Mouse (Mus musculus): ENCODE measurements around the gene 9530003J23Rik. TPM values are rescaled to one million over a fixed set of nuclear protein-coding genes. Genes with fewer than 3 reads are reported as not detected.
"Not testable (repeated sequence)": the region's sequence is repeated elsewhere in the genome, so short reads cannot be mapped to it uniquely, and the experiment has no call there.

9530003J23Rik gene
- total and polyA plus RNA-seq, 2 experiments, result not detected

DNA sequence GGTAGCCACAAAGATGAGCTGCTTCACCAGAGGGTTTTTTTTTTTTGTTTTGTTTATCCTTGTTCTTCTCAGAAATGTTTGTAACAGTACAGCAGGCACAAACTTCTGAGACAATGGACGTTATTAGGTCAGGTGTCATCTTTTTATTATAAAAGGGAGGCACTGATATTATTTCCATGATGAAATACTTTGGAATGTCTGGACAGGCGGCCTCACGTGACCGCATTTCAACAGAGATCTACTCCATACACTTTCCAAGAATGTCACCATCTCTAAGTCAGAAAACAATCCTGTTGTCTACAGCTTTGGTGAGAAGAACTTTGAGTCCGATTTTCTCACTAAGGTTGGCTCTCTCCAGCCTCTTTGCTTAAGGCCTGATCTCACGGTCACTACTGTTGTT lies 27.5 kb downstream of the 9530003J23Rik start:
- DNase-seq (ENCODE audit: extremely low read depth, low read depth, low spot score), result no peak
- H3K27me3 ChIP-seq (ENCODE audit: control insufficient read depth, insufficient read depth, low read length), result no peaks in the 10 kb centered on the region
- peaks cover 2% of the 10 kb centered on the region; the same call in 1 of the 2 replicates for H3K4me1 ChIP-seq (ENCODE audit: control insufficient read depth, insufficient read depth, low read length)
- no peaks in the 10 kb centered on the region for H3K79me2 ChIP-seq (ENCODE audit: control insufficient read depth, insufficient read depth, low read length)
- 87% methylated on average over 6 of the region's 6 CpGs for WGBS
- no peak overlapping the region for H3K27ac ChIP-seq (replicated peaks; ENCODE audit: insufficient read depth, low read depth, low read length)
- TF ChIP-seq POLR2A (IDR thresholded peaks at IDR 0.05; ENCODE audit: extremely low read depth, insufficient read depth, low read length) (no peak), CTCF (IDR thresholded peaks at IDR 0.05; ENCODE audit: low read depth, low read length) (no peak)
- H3K36me3 ChIP-seq (ENCODE audit: control insufficient read depth, insufficient read depth, low read length), result peaks cover 13% of the 10 kb centered on the region
- no peak overlapping the region for H3K9ac ChIP-seq (ENCODE audit: low read depth, low read length)
- H3K4me3 ChIP-seq (ENCODE audit: insufficient read depth, low read depth, low read length), result no peak overlapping the region

DNA sequence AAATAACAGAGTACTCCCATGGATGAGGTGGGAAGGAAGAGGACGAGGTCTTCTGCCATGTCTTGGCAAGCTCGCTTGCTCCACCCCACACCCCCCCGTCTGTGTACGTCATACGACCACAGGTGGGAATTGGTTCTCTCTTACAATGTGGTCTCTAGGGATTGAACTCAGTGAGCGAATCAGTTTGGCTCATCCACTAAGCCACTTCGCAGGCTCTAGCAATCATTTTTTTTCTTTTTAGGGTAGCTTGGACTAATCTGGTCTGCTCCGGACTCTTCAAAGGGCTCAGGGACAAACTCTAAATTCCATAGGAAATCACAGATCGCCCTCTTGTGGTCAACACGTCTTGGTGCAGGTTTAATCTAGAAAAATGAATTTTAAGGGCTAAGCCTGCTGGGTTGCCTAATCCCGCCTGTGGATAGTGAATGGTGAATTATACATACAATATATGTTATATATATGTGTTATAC lies 29.0 kb downstream of the 9530003J23Rik start:
- H3K4me3 ChIP-seq (ENCODE audit: insufficient read depth, low read depth, low read length), result peak overlapping the region; percentile 38; the same call in 1 of the 2 replicates
- TF ChIP-seq POLR2A (IDR thresholded peaks at IDR 0.05; ENCODE audit: extremely low read depth, insufficient read depth, low read length) (no peak), CTCF (IDR thresholded peaks at IDR 0.05; ENCODE audit: low read depth, low read length) (peak; percentile 47; the same call in 1 of the 2 replicates)
- H3K36me3 ChIP-seq (ENCODE audit: control insufficient read depth, insufficient read depth, low read length), result peaks cover 2% of the 10 kb centered on the region; the same call in 1 of the 2 replicates
- H3K27me3 ChIP-seq (ENCODE audit: control insufficient read depth, insufficient read depth, low read length), result no peaks in the 10 kb centered on the region
- H3K9ac ChIP-seq (ENCODE audit: low read depth, low read length), result peak overlapping the region; percentile 48; the same call in 1 of the 2 replicates
- peaks cover 2% of the 10 kb centered on the region; the same call in 1 of the 2 replicates for H3K4me1 ChIP-seq (ENCODE audit: control insufficient read depth, insufficient read depth, low read length)
- peak; percentile 67 for DNase-seq (ENCODE audit: extremely low read depth, low read depth, low spot score)
- H3K27ac ChIP-seq (replicated peaks; ENCODE audit: insufficient read depth, low read depth, low read length), result no peak overlapping the region
- H3K79me2 ChIP-seq (ENCODE audit: control insufficient read depth, insufficient read depth, low read length), result no peaks in the 10 kb centered on the region
- WGBS, result 11% methylated on average over 11 of the region's 11 CpGs

- H3K4me1 ChIP-seq (ENCODE audit: control insufficient read depth, insufficient read depth, low read length); H3K27ac ChIP-seq (replicated peaks; ENCODE audit: insufficient read depth, low read depth, low read length); H3K4me3 ChIP-seq (ENCODE audit: insufficient read depth, low read depth, low read length); H3K36me3 ChIP-seq (ENCODE audit: control insufficient read depth, insufficient read depth, low read length); H3K79me2 ChIP-seq (ENCODE audit: control insufficient read depth, insufficient read depth, low read length); H3K27me3 ChIP-seq (ENCODE audit: control insufficient read depth, insufficient read depth, low read length); H3K9ac ChIP-seq (ENCODE audit: low read depth, low read length); DNase-seq (ENCODE audit: extremely low read depth, low read depth, low spot score): not testable (repeated sequence)
- 92% methylated on average over 6 of the region's 6 CpGs for WGBS
Measured at GRCm38 (mm10) chr10:117208787-117209186, 29.7 kb downstream of the 9530003J23Rik start.

DNA sequence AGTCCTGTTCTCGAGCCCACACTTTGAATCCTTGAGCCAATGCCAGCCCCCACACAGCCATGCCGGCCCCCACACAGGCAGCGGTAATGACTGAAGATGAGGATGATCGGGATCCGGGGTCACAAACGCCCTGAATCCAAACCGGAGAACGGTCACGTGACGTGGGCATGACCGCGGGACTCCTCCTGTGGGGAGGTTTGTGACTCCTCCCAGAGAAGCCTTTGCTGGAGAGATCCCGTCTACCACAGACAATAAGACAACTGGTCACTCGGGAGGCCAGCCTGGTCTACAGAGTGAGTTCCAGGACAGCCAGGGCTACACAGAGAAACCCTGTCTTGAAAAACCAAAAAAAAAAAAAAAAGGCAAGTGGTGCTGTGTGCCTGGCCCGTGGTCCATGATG lies 30.3 kb downstream of the 9530003J23Rik start:
- TF ChIP-seq CTCF (IDR thresholded peaks at IDR 0.05; ENCODE audit: low read depth, low read length) (no peak), POLR2A (IDR thresholded peaks at IDR 0.05; ENCODE audit: extremely low read depth, insufficient read depth, low read length) (no peak)
- Histone ChIP-seq H3K4me1 (ENCODE audit: control insufficient read depth, insufficient read depth, low read length) (peaks cover 2% of the 10 kb centered on the region; the same call in 1 of the 2 replicates), H3K4me3 (ENCODE audit: insufficient read depth, low read depth, low read length) (no peak overlapping the region), H3K9ac (ENCODE audit: low read depth, low read length) (no peak overlapping the region), H3K79me2 (ENCODE audit: control insufficient read depth, insufficient read depth, low read length) (no peaks in the 10 kb centered on the region), H3K36me3 (ENCODE audit: control insufficient read depth, insufficient read depth, low read length) (no peaks in the 10 kb centered on the region), H3K27me3 (ENCODE audit: control insufficient read depth, insufficient read depth, low read length) (no peaks in the 10 kb centered on the region), H3K27ac (replicated peaks; ENCODE audit: insufficient read depth, low read depth, low read length) (no peak overlapping the region)
- DNase-seq (ENCODE audit: extremely low read depth, low read depth, low spot score), result no peak
- WGBS, result 90% methylated on average over 15 of the region's 15 CpGs

GRCm38 (mm10) chr10:117206070-117206469 lies 32.4 kb downstream of the 9530003J23Rik start:
- H3K9ac ChIP-seq (ENCODE audit: low read depth, low read length), result no peak overlapping the region
- H3K27me3 ChIP-seq (ENCODE audit: control insufficient read depth, insufficient read depth, low read length), result no peaks in the 10 kb centered on the region
- WGBS, result 36% methylated on average over 3 of the region's 3 CpGs
- TF ChIP-seq POLR2A (IDR thresholded peaks at IDR 0.05; ENCODE audit: extremely low read depth, insufficient read depth, low read length) (no peak), CTCF (IDR thresholded peaks at IDR 0.05; ENCODE audit: low read depth, low read length) (no peak)
- H3K79me2 ChIP-seq (ENCODE audit: control insufficient read depth, insufficient read depth, low read length), result no peaks in the 10 kb centered on the region
- peak; percentile 68 for DNase-seq (ENCODE audit: extremely low read depth, low read depth, low spot score)
- H3K27ac ChIP-seq (replicated peaks; ENCODE audit: insufficient read depth, low read depth, low read length), result no peak overlapping the region
- H3K4me3 ChIP-seq (ENCODE audit: insufficient read depth, low read depth, low read length), result no peak overlapping the region
- no peaks in the 10 kb centered on the region for H3K36me3 ChIP-seq (ENCODE audit: control insufficient read depth, insufficient read depth, low read length)
- peaks cover 2% of the 10 kb centered on the region; the same call in 1 of the 2 replicates for H3K4me1 ChIP-seq (ENCODE audit: control insufficient read depth, insufficient read depth, low read length)

GRCm38 (mm10) chr10:117203558-117203981 lies 34.9 kb downstream of the 9530003J23Rik start:
- Histone ChIP-seq H3K9ac (ENCODE audit: low read depth, low read length) (no peak overlapping the region), H3K4me3 (ENCODE audit: insufficient read depth, low read depth, low read length) (no peak overlapping the region), H3K4me1 (ENCODE audit: control insufficient read depth, insufficient read depth, low read length) (no peaks in the 10 kb centered on the region), H3K79me2 (ENCODE audit: control insufficient read depth, insufficient read depth, low read length) (no peaks in the 10 kb centered on the region), H3K27ac (replicated peaks; ENCODE audit: insufficient read depth, low read depth, low read length) (no peak overlapping the region), H3K36me3 (ENCODE audit: control insufficient read depth, insufficient read depth, low read length) (no peaks in the 10 kb centered on the region), H3K27me3 (ENCODE audit: control insufficient read depth, insufficient read depth, low read length) (no peaks in the 10 kb centered on the region)
- no peak for TF ChIP-seq CTCF (IDR thresholded peaks at IDR 0.05; ENCODE audit: low read depth, low read length)
- no peak for TF ChIP-seq POLR2A (IDR thresholded peaks at IDR 0.05; ENCODE audit: extremely low read depth, insufficient read depth, low read length)
- WGBS, result 69% methylated on average over 2 of the region's 2 CpGs
- DNase-seq (ENCODE audit: extremely low read depth, low read depth, low spot score), result no peak

Measured in liver, adult 2 months (tissue).